Mouse (Mus musculus): ENCODE data around the gene Spns3. TPM values are rescaled to one million over a fixed set of nuclear protein-coding genes. Genes with fewer than 3 reads are reported as not detected.
A peak's percentile ranks its signal among the peaks of the same experiment; 100 is the strongest.

The Spns3 gene
- total and polyA plus RNA-seq, 2 experiments from 2014 or later, result 0.04 TPM; not detected in 1

GRCm38 (mm10) chr11:72466694-72467507 lies 83.4 kb downstream of the Spns3 start:
- WGBS, result 10% methylated on average over 11 of the region's 11 CpGs
- Histone ChIP-seq H3K9ac (replicated peaks; ENCODE audit: low read depth, low read length) (no peak overlapping the region), H3K4me3 (ENCODE audit: low read depth, low read length) (no peak overlapping the region), H3K27me3 (ENCODE audit: control insufficient read depth, insufficient read depth, low read length) (no peaks in the 10 kb centered on the region), H3K4me1 (ENCODE audit: control insufficient read depth, insufficient read depth) (peaks cover 42% of the 10 kb centered on the region), H3K27ac (ENCODE audit: low read depth) (peak overlapping the region; percentile 79), H3K4me2 (ENCODE audit: low read depth, low read length) (peak overlapping the region; percentile 32), H3K9me3 (replicated peaks; ENCODE audit: control insufficient read depth, low read length) (no peaks in the 10 kb centered on the region), H3K36me3 (replicated peaks; ENCODE audit: control insufficient read depth, insufficient read depth, low read length) (no peaks in the 10 kb centered on the region)
- TF ChIP-seq CTCF (IDR thresholded peaks at IDR 0.05; ENCODE audit: low read depth) (no peak), EP300 (IDR thresholded peaks at IDR 0.05; ENCODE audit: low read depth) (0 out of 2 replicates have a peak, but pooled peaks have one; percentile 32)
- ATAC-seq (ENCODE audit: insufficient read depth, low read depth) (peak; percentile 61), DNase-seq (ENCODE audit: low spot score) (peak; percentile 78)

GRCm38 (mm10) chr11:72465978-72466693 lies 84.2 kb downstream of the Spns3 start:
- Histone ChIP-seq H3K9ac (replicated peaks; ENCODE audit: low read depth, low read length) (no peak overlapping the region), H3K27me3 (ENCODE audit: control insufficient read depth, insufficient read depth, low read length) (no peaks in the 10 kb centered on the region), H3K4me2 (ENCODE audit: low read depth, low read length) (no peak overlapping the region), H3K9me3 (replicated peaks; ENCODE audit: control insufficient read depth, low read length) (no peaks in the 10 kb centered on the region), H3K4me1 (ENCODE audit: control insufficient read depth, insufficient read depth) (peaks cover 42% of the 10 kb centered on the region), H3K4me3 (ENCODE audit: low read depth, low read length) (no peak overlapping the region), H3K27ac (ENCODE audit: low read depth) (peak overlapping the region; percentile 79), H3K36me3 (replicated peaks; ENCODE audit: control insufficient read depth, insufficient read depth, low read length) (no peaks in the 10 kb centered on the region)
- no peak for ATAC-seq (ENCODE audit: insufficient read depth, low read depth)
- DNase-seq (ENCODE audit: low spot score), result no peak
- 60% methylated on average over 11 of the region's 11 CpGs for WGBS
- TF ChIP-seq CTCF (IDR thresholded peaks at IDR 0.05; ENCODE audit: low read depth) (no peak), EP300 (IDR thresholded peaks at IDR 0.05; ENCODE audit: low read depth) (no peak)

- H3K27ac ChIP-seq (ENCODE audit: low read depth), result no peak overlapping the region
- H3K9me3 ChIP-seq (replicated peaks; ENCODE audit: control insufficient read depth, low read length), result no peaks in the 10 kb centered on the region
- no peak for DNase-seq (ENCODE audit: low spot score)
- H3K27me3 ChIP-seq (ENCODE audit: control insufficient read depth, insufficient read depth, low read length), result no peaks in the 10 kb centered on the region
- no peaks in the 10 kb centered on the region for H3K36me3 ChIP-seq (replicated peaks; ENCODE audit: control insufficient read depth, insufficient read depth, low read length)
- H3K9ac ChIP-seq (replicated peaks; ENCODE audit: low read depth, low read length), result no peak overlapping the region
- no peak for ATAC-seq (ENCODE audit: insufficient read depth, low read depth)
- 82% methylated on average over 3 of the region's 3 CpGs for WGBS
- peaks cover 35% of the 10 kb centered on the region for H3K4me1 ChIP-seq (ENCODE audit: control insufficient read depth, insufficient read depth)
- no peak overlapping the region for H3K4me3 ChIP-seq (ENCODE audit: low read depth, low read length)
- H3K4me2 ChIP-seq (ENCODE audit: low read depth, low read length), result no peak overlapping the region
- TF ChIP-seq EP300 (IDR thresholded peaks at IDR 0.05; ENCODE audit: low read depth) (no peak), CTCF (IDR thresholded peaks at IDR 0.05; ENCODE audit: low read depth) (no peak)
These were observed 85.5 kb downstream of the Spns3 start for GRCm38 (mm10) chr11:72464821-72465220.

- 30% methylated on average over 5 of the region's 5 CpGs for WGBS
- DNase-seq (ENCODE audit: low spot score) (peak; percentile 61), ATAC-seq (ENCODE audit: insufficient read depth, low read depth) (peak; percentile 15; the same call in 1 of the 2 replicates)
- H3K9me3 ChIP-seq (replicated peaks; ENCODE audit: control insufficient read depth, low read length), result no peaks in the 10 kb centered on the region
- H3K4me1 ChIP-seq (ENCODE audit: control insufficient read depth, insufficient read depth), result peaks cover 16% of the 10 kb centered on the region
- no peak overlapping the region for H3K4me2 ChIP-seq (ENCODE audit: low read depth, low read length)
- no peak overlapping the region for H3K9ac ChIP-seq (replicated peaks; ENCODE audit: low read depth, low read length)
- TF ChIP-seq CTCF (IDR thresholded peaks at IDR 0.05; ENCODE audit: low read depth) (no peak), EP300 (IDR thresholded peaks at IDR 0.05; ENCODE audit: low read depth) (no peak)
- H3K4me3 ChIP-seq (ENCODE audit: low read depth, low read length), result no peak overlapping the region
- H3K27me3 ChIP-seq (ENCODE audit: control insufficient read depth, insufficient read depth, low read length), result no peaks in the 10 kb centered on the region
- no peaks in the 10 kb centered on the region for H3K36me3 ChIP-seq (replicated peaks; ENCODE audit: control insufficient read depth, insufficient read depth, low read length)
- H3K27ac ChIP-seq (ENCODE audit: low read depth), result peak overlapping the region; percentile 58
These were observed 88.8 kb downstream of the Spns3 start for GRCm38 (mm10) chr11:72461500-72461981.

- peak; percentile 6; the same call in 1 of the 2 replicates for ATAC-seq (ENCODE audit: insufficient read depth, low read depth)
- Histone ChIP-seq H3K27me3 (ENCODE audit: control insufficient read depth, insufficient read depth, low read length) (no peaks in the 10 kb centered on the region), H3K4me2 (ENCODE audit: low read depth, low read length) (0 out of 2 replicates have a peak overlapping the region, but pooled peaks have one; percentile 0), H3K4me3 (ENCODE audit: low read depth, low read length) (no peak overlapping the region), H3K36me3 (replicated peaks; ENCODE audit: control insufficient read depth, insufficient read depth, low read length) (no peaks in the 10 kb centered on the region), H3K9me3 (replicated peaks; ENCODE audit: control insufficient read depth, low read length) (no peaks in the 10 kb centered on the region), H3K9ac (replicated peaks; ENCODE audit: low read depth, low read length) (no peak overlapping the region), H3K27ac (ENCODE audit: low read depth) (peak overlapping the region; percentile 74), H3K4me1 (ENCODE audit: control insufficient read depth, insufficient read depth) (peaks cover 9% of the 10 kb centered on the region)
- WGBS, result 18% methylated on average over 3 of the region's 3 CpGs
- DNase-seq (ENCODE audit: low spot score), result no peak
- TF ChIP-seq CTCF (IDR thresholded peaks at IDR 0.05; ENCODE audit: low read depth) (no peak), EP300 (IDR thresholded peaks at IDR 0.05; ENCODE audit: low read depth) (no peak)
These were observed 91.8 kb downstream of the Spns3 start for GRCm38 (mm10) chr11:72458502-72458901.

All from heart, postnatal 0 days (tissue).